Comparison of ENCODE assay signal across 19 mouse cellular contexts in the genomic region with DNA sequence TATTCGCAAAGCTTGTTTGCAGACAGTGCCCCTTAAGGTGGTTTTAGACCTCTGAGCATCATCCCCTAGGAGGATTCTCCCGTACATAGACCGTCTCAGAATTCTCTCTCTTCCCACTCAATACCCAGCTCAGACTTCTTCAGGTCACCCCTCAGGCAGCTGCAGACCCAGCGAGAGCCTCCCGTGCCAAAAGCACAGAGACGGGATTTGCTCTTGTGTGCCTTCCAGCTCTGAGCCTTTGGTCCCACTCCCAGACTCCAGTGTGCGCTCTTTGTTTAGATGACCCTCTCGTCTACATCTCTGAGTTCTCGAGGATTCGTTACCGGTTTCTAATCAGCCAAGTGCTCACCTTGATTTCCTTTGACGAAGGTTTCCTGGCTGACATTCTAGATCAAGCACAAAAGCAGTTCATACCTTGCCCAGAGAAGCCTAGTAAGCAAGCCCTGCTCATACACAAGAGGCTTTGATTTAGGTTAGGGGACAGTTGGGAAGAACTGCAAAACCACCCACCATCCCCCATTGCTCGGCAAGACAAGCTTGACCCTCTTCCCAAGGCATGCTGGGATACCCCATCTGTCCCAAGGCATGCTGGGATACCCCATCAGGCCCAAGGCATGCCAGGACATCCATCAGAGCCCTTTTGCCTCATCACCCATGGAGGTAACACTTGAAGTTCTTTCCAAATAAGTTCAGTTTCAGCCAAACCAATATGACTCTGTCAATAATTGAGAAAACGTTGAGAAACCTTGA.
"Had no signal": no experiment of that assay in that cellular context is flagged by ENCODE, and none has a peak within 500 bp of the region (broad histone marks: within the 10 kb centered on the region; RNA-seq: fewer than 3 reads in every experiment).

No protein-coding gene starts in this region.

- H3K27ac ChIP-seq: midbrain, embryonic 10.5 days; midbrain, embryonic 12.5 days; neural tube, embryonic 13.5 days; neural tube, embryonic 15.5 days; stomach, embryonic 15.5 days; stomach, postnatal 0 days had no signal

- H3K4me1 ChIP-seq: midbrain, embryonic 10.5 days; midbrain, embryonic 12.5 days; neural tube, embryonic 13.5 days; neural tube, embryonic 15.5 days; stomach, embryonic 15.5 days had no signal

- ATAC-seq: midbrain, embryonic 16.5 days had no signal

- DNase-seq: lung, adult 18-20 months; lung, embryonic 14.5 days; lung, postnatal 10 days; lung, postnatal 4 days; midbrain, embryonic 14.5 days; retina, postnatal 1 day; right cerebral cortex, adult 18-20 months; right cerebral cortex, postnatal 14 days; thymus, adult 2 months; thymus, postnatal 25 days; thymus, postnatal 4 days had no signal

- H3K27me3 ChIP-seq: midbrain, embryonic 12.5 days; neural tube, embryonic 13.5 days; neural tube, embryonic 15.5 days; stomach, embryonic 15.5 days had no signal

- H3K36me3 ChIP-seq: midbrain, embryonic 10.5 days; midbrain, embryonic 12.5 days; neural tube, embryonic 13.5 days; neural tube, embryonic 15.5 days; stomach, embryonic 15.5 days had no signal

- H3K4me3 ChIP-seq: midbrain, embryonic 10.5 days; midbrain, embryonic 12.5 days; myocyte; neural tube, embryonic 13.5 days; neural tube, embryonic 15.5 days; stomach, embryonic 15.5 days had no signal
